Mouse (Mus musculus) right cerebral cortex, adult 18-20 months (tissue): ENCODE measurements around the gene Tmc2.

Experiments used
- DNase-seq: peaks from one replicate; pipeline ENCODE4 v3.0.0; 2022; ENCODE audit warnings: mixed read lengths

Tmc2 gene

DNA sequence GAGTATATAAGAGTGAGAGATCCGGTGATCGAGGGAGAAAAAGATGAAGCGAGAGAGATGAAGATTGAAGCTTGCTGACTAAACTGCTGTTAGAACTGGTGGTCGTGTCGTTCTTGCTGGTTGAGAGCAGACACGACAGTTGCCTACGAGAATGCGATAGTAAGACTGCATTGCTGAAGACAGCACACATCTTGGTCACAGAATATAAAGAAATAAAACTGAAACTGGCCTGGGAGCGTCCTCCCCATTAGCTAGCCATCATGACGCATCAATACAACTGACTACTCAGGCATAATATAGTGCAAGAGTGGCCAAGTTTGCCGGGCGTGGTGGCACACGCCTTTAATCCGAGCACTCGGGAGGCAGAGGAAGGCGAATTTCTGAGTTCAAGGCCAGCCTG, at the start of gene Tmc2:
Tmc2 (plus strand) TSS at position 301 of the 400 bp plus-strand sequence.
- no peak for DNase-seq

DNA sequence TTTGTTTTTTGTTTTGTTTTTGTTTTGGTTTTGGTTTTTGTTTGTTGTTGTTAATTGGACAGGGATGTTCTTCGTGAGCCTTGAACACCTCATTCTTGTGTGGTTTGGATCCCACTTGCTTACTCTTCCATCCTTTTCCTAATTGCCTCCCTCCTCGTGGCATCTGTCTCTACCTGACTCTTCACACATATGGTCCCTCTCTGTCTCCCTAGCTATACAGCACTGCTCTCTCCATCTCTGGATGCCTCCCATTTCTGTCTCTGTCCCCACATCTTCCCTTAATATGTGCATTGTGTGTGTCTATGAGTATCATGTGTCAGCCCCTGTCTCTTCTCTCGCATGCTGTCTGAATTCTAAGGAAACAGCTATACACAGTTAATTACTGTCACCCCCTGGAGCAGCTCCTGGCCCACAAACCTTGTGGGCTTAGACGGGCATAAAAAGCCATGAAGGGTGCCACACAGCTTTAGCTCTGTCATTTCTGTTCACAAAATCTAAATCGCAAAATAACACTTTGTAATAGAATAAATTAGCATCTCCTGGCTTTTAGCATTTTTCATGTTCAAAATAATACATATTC, 48.8 kb upstream of the Tmc2 start:
- no peak for DNase-seq

DNA sequence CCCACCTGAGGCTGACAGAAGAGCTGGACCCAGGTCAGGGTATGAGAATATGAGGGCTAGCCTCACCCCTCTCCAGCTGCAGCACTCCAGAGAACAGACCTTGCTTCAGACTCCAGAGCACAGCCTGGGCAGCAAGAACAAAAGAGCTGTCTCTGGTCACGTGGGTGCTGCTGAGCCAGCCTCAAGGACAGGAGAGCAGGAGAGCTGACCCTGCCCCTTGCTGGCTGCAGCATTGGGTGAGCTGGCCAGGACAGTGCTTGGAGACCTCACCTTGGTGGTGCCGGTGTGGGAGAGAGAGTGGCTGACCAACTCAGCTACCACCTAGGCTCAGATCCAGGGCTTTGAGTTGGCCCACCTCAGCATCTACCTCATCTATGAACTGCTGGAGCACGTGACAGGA, 39.8 kb upstream of the Tmc2 start:
- DNase-seq = no peak

DNA sequence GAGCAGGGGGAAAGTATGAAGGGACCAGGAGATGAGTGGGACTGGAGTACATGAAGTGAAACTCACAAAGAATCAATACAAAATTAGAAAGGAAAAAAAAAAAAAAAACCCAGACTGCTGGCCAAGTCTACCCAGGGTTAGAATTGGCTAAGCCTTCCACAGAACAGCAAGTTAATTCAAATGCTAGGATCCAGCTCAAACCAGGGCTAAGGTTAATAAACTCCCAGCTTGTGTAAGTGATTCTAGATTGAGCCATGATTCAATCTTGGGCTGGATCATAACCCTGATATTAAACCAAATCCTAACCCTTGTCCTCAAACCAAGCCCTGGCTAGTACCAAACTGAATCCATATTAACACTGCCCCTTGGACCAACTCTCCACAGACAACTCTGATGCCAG, 39.1 kb upstream of the Tmc2 start:
- DNase-seq = no peak

DNA sequence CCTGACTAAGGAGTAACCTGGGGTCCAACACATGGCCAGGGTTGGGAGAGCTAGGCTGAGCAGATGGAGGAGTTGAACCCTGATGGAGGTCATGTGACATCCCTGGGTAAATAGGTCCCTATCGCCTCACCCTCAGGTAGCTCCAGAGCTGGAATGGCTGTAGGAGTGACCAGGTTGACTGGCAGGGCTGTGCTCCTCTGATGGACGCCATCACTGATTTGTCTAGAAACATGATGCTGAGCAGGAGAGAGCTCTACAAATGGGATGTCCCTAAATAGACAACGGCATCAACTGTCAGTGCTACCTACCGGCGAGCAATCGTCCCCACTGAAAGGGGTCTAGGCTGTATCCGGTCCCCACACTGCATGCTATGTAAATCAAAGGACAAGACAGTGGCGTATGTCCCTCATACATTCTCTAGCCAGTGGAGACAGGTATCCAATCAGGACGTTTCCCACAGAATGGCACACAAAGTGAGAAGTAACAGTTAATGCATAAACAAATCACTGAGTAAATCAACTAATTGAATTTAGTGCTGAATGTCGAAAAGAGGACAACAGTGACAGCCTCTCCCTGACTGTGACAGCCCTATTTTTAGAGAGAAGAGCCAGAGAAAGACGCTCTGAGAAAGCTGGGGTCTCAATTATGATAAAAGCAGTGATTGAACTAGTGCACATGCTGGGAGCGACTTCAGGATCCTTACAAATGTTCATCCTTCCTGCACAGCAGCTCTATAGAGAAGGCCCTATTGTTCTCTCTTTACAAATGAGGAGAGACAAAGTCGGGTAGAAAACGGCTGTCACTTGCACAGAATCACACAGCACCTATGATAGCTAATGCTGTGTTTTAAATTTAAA, 37.5 kb upstream of the Tmc2 start:
- DNase-seq = no peak

DNA sequence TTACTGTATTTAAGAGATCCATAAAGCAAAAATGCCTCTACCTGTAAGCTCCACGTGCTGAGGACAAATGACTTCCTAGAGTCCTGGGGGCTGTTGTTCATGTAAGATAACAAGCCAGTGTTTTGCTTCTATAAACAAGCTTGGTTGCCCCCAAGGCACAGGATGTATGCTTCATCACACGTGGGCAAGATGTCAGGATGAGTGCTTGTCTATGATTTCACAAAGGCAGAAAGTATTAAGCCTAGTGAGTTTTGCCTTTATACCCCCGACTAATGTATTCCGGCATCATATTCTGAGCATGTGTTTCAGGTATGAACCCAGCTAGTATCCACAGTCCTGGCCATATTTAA, 36.9 kb upstream of the Tmc2 start:
- no peak for DNase-seq

DNA sequence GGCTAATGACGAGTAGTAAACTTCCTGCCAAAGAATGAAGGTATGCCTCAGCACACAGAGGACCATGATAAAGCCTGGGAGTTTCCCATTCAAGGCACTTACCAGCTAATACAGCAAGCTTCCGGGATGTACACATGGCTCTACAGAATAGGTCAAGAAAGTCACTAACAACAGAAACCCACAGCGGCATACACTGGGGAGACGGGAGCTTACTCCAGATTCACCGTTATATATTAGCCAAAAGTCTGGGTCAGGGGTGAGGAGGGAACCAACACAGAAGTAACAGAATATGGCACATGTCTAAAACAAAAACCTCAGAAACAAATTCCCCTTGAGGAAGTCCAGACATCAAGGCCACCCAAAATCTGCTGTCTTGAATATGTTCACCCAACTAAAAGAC, 32.3 kb upstream of the Tmc2 start:
- no peak for DNase-seq

DNA sequence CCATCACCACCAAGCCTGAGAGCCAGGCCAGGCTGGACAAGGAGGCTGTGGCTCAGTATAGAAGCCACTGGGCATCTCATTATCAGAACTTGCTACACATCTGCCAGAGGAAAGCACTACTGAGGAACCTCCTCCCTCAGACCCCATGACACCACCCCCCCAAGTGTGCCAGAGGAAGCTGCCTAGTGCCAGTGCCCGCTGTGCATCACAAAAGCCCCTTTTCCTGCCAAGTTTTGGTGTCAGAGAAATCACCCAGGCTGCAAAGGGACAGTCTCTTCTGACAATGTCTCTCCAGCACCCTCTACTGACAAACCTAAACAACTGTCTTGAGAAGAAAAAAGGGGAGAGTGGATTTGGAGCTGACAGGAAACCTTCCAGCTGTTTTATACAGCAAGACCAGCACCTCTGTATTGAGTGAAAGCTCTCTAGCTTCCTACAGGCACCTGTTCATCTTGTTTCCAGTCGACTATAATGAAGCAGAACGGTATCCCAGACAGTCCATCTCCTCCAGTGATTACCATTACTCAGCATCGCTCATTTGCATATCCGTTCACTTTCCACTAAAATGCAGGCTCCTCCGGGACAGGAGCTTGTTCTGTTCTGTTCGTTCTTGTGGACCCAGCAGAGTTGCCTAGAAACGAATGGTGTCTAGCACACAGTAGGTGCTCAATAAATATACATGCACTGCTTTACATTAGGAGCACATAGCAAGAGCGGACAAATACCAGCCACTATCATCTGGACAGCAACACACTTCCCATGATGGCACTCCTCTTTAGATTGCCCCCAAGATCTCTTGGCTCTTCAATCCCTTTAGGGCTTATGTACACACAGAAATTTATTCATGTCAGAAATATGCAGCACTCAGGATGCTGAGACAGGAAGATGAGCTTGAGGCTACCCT, 28.4 kb upstream of the Tmc2 start:
- DNase-seq = peak; percentile 56

DNA sequence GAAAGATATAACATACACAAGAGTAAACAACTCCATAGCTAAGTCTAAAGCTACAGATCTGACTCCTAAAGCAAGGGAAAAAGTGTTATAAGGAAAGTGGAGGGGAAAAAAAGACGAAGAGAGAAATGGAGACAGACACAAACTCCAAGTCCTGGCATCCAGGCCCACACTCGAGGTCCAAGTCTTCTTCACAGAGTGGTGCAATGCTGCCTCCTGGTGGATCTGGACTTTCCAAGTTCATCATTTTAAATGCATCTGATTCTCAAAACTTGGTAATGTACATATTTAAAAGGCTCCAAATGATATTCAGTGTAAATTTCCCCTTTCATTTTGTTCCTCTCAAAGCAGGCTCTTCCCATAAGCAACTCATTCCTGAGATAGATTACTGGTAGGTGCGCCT, 27.1 kb upstream of the Tmc2 start:
- peak; percentile 67 for DNase-seq

DNA sequence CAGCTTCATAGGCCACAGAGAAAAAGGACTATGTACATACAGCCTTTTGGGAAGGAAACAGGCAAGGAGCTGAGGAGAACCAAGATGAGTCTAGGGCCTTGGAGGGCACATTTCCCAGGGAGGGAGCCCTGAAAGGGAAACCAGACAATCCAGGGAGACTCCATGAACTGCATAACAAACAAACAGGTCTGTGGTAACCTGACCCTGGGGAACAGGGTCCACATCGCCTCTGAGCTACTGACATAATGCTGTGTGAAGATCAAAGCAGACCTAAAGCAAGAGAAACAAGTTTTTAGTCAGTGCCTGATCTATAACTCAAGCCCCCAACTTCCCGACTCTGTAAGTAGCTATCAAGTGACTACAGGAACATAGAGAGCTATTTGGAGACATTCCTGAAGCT, 23.3 kb upstream of the Tmc2 start:
- DNase-seq = no peak

DNA sequence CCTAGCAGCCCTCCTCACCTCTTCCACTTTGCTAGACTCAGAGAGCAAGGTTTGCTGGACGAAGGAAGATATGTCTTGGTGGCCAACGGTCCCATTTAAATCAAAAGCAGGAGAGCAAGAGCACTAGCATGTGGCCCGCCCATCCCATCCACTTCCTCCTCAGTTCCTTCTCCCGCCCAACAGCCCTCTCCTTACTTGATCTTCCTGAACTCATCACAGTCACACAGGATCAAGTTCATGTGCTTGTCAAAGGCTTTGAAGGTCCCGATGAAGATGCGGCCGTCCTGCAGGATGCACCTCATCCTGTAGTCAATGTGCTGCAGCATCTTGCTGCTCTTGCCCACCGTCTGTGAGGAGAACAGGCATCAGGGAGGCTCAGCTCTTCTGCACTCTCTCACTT, 18.2 kb upstream of the Tmc2 start:
- DNase-seq = no peak

DNA sequence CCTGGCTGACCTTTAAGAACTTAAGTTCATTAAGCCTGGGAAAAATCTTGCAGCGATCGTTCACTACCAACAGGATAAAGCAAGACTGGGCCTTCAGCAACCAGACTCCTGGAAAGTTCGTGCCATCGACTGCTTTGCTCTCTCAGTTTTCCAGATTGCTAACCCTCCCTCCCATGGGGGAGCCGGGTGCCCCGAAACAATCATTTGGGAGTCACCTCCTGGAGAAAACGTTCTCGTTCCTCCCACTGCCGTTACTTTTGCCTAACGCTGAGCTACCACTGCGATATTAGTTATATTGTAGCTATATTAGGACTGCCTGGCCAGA, 16.7 kb upstream of the Tmc2 start:
- no peak for DNase-seq

DNA sequence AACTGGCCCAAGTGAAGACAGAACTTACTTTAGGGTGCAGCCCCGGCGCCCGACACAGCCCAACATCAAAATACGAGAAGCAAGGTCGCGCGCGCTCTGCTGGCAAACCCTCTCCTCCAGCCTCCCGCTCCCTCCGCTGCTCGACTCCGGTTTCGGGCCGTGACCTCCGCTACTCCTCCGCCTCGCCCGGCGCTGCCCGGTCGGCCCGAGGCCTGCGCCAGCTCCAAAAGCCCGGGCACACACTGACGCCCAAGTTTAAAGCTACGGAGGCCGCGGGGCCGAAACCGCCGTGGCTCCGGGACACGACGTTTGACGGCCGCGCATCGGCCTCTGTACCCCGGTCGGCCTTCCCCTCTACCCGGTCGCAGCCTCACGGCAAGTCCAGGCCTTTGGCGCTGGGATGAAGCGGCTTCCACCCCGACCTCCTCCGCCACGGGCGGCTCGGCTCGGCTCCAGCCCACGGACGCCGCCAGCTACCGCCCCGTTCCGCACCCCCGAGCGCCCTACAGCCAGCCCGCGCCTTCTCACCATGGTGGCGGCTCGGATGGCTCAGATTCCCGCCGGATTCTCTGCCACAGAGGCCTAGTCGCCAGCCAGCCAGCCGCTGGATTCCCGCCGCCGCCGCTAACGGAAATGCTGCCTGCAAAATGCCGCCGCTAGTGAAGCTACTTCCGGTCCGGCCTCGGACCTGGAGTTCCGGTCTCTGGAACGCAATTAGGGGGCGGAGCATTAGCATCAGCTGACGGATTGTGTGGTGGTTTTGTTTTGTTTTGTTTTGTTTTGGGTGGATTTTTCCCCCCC, 16.1 kb upstream of the Tmc2 start, which contains the start of gene Snrpb:
Snrpb (minus strand) TSS at position 698 of the 801 bp plus-strand sequence.
- DNase-seq = peak; percentile 91

DNA sequence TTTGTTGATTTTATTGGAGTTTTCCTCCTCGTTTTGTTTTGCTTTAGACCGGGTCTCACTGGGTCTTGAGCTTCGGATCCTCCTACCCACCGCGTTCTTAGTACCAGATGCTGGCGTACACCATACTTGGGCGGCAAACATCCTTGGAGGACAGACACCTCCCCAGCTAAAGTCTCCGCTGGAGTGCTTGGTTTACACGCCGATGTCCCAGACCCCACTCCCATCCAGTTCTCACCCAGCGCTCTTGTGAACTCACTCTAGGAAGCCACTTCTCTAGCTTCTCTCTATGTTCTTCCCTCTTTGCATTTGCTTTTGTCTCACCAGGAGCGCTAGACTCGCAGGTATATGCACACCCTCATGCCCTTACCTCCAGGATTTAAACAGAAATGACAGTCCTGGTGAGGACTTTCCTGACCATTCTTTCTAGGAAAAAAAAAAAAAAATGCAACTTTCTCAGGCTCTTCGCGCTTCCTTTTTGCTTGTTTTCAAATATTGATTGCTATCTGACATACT, 15.4 kb upstream of the Tmc2 start:
- no peak for DNase-seq

DNA sequence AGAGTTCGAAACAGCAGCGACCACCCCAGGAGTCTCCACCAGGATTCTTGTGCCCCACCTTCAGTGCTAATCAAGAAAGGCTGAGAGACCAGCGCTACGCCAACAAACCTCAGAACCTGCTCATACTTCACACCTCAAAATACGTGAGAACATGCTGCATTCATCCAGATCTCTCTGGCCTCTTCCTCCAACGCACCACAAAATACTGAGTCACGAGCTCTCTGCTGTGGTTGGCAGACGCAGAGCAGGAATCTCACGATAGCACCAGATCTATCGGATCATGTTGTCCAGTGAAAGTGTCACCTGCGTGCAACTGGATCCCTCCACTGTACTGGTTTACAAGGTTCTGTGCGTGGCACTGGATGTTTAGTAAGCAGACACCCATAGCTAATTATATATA, 6.6 kb upstream of the Tmc2 start:
- no peak for DNase-seq

DNA sequence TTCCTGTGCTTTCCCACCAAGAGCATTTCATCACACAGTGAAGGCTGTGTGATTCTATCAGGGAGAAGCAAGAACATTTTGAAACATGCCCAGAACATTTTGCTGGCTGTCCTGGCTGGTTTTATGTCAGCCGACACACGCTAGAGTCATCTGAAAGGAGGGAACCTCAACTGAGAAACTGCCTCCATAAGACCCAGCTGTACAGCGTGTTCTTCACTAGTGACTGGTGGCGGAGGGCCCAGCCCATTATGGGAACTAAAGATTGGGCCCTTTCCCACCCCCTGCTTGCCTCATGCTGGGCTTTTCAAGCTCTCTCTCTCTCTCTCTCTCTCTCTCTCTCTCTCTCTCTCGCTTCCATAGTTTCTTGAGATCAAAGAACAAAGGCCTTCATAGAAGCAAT, 6.0 kb downstream of the Tmc2 start:
- no peak for DNase-seq

DNA sequence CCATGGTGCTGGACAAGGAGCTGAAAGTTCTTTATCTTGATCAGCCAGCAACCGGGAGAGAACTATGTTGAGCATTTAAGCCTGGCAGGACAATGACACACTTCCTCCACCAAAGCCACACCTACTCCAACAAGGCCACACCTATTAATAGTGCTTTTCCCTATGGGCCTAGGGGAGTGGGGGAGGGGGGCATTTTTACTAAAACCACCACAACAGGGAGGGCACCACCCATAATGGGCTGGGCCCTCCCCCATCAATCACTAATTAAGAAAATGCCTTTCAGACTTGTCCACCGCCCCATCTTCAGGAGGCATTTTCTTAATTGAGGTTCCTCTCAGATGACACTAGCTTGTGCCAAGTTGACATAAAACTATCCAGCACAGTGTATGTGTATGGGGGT, 12.4 kb downstream of the Tmc2 start:
- no peak for DNase-seq

DNA sequence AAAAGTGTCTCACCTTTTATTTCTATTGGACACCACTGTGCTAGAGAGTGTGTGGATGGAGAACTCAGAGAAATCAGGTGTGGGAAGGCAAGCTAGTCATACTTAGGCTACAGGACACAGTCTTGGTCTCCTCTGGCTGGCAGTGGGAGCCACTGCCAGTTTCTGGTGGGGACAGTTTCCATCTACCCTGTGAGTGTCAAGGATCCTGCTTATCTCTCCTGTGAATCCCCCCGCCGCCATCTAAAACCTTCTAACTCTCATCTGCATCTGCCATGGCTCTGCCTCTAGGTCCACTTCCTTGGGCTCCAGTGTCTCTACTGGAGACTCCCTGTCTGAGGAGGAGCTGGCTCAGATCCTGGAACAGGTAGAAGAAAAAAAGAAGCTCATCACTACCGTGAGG, 13.0 kb downstream of the Tmc2 start:
- no peak for DNase-seq

DNA sequence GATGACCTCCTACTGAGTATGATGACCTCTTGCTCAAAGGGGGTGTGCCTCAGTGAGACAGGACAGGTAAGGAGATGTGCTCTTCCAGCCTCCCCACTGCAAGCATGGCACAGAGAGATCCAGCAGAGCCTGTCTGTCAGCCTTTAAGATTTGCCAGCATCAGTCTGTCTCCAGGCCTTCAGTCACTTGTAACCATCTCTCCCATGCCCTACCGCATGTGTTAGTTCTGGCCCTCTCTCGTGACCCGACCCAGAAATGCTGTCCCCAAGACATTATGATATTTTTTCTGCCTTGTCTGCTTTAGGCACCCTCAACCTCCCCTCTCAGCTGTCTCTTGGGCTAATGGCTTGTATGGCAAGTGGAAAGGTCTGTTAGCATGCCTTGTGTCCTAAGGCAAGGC, 14.6 kb downstream of the Tmc2 start:
- DNase-seq = no peak

DNA sequence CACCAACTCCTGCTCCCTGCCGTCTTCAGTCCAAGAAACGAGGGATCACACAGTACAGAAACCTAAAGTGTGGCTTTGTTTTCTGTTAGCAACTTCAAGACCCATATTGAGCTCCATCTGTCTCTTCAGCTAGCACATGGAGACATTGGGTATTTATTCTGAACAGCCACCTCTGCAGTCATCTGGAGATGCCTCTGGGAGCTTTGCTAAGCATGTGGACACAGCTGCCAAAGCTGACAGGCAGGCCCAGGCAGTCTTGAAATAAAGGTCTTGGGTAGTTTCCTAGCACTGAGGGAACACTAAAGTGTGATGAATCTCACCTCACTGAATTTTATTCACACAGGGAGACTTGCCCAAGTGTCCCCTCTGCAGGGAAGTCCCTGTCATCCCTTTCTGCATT, 16.6 kb downstream of the Tmc2 start:
- peak; percentile 7 for DNase-seq

DNA sequence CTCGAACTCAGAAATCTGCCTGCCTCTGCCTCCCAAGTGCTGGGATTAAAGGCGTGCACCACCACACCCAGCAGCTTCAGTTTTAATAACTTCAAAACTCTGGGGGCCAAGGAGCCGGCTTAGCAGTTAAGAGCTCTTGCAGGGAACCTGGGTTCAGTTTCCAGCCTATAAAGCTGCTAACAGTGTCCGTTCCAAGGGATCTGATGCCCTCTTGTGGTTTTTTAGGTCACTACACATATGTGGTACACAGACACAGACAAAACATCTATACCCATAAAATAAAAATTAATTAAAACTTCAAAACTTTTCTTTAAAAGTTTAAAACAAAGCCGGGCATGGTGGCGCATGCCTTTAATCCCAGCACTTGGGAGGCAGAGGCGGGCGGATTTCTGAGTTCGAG, 51.9 kb downstream of the Tmc2 start:
- peak; percentile 32 for DNase-seq

DNA sequence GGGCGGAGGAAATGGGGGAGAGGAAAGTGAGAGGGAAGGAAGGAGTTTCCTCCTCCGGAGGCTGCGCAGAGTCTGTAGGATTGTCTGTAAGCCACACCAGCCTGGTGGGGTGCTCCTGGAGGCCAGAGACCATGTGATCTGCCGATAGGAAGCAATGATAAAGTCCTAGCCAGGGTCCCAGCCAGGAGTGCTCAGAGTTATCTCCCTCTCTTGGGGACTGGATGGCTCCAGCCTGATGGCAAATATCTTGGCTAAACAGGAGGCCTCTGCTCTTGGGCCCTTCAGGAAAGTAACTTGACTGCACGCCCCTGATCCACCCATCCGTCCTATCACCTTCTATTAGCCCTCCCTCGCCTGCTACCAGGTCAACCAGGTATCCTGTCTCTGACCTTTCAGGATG, 53.2 kb downstream of the Tmc2 start:
- no peak for DNase-seq

DNA sequence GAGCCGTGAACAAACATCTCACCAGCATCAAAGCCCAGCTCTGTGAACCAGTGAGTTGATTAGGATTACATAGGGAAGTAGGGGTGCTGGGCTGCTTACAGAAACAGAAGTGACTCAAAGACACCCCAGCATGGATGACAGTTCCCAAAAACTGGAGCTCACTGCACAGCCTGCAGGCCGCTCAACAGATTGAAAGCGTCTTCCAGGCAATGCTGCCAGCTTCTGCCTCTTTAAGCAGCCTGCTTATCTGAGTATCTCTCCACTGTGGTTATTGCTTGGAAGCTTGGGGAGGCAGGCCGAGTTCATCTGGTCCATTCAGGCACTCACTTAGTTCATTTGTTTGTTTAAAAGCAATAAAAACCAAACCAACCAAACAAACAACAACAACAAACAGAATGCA, 61.8 kb downstream of the Tmc2 start:
- no peak for DNase-seq
